Mouse (Mus musculus): ENCODE data around the gene 4930590J08Rik.

DNA sequence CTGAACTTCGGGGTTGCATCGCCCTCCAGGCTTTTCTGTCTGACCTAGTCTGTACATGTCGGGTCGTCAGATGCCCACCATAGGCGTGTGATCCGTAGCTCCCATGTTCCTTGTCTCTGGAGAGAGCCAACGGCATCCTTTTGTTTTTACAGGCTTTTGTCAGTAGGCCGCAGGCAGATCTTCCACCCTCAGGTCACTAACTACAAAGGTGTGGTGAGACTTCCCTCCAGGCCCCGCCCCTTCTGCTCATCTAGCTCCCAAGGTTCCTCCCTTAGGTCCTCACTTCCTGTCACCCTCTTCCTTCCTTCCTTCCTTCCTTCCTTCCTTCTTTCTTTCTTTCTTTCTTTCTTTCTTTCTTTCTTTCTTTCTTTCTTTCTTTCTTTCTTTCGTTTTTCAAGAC is 11.4 kb downstream of the 4930590J08Rik start:
- TF ChIP-seq CTCF (IDR thresholded peaks at IDR 0.05; ENCODE audit: extremely low read depth, insufficient read length, insufficient replicate concordance, low read depth, low read length), result no peak
- no peak for TF ChIP-seq POLR2A (IDR thresholded peaks at IDR 0.05; ENCODE audit: low read depth, low read length)

Measured in small intestine, adult 2 months (tissue).